Mouse (Mus musculus): Measurements from ENCODE around the gene Hace1. TPM values are rescaled to one million over a fixed set of nuclear protein-coding genes. Genes with fewer than 3 reads are reported as not detected.

Hace1 gene
- polyA plus RNA-seq, 1 experiment from 2014 or later = 25.2 TPM

Small RNA genes within 50 kb of the gene (microRNA-seq; reads per million reads assigned to microRNA genes)
- gene Gm27731 = not detected

Other genes starting within 250 kb of the Hace1 start
- 1.7 TPM in 2 replicates for gene Bves, start 242.1 kb upstream of the Hace1 start, polyA plus RNA-seq (2014; fragmentation: Nextera tagmentation; extraction: Ambion mirVana)
- 27.3 and 27.5 TPM in 2 replicates for gene Lin28b, start 91.4 kb upstream of the Hace1 start, polyA plus RNA-seq (2014; fragmentation: Nextera tagmentation; extraction: Ambion mirVana)

Data from midbrain, embryonic 11.5 days (tissue).